Mouse (Mus musculus) heart, embryonic 14.5 days (tissue): Measurements from ENCODE around the gene St6galnac4. TPM values are rescaled to one million over a fixed set of nuclear protein-coding genes. Genes with fewer than 3 reads are reported as not detected.
A peak's percentile ranks its signal among the peaks of the same experiment; 100 is the strongest.

Experiments used
- ATAC-seq: fragments of 200-750 bp; cut with Nextera tagmentation; 2 replicates; pipeline ENCODE4 v1.8.0; 2017; ENCODE audit warnings: low read depth, moderate TSS enrichment; ENCODE audit not compliant: insufficient number of reproducible peaks, insufficient read depth, low FRiP score
- H3K27ac ChIP-seq, 2 experiments: fragments of 200-500 bp in 1 of 2; fragments of 300-500 bp in 1 of 2; sonication (generic) in 1 of 2; replicated peaks in 1 of 2; 2 replicates each; pipeline ENCODE4 v1.5.1; 2012 to 2014; ENCODE audit warnings: low read depth in 2 of 2, low read length in 2 of 2, control low read depth in 1 of 2, mild to moderate bottlenecking in 1 of 2, mixed read lengths in 1 of 2; ENCODE audit not compliant: control insufficient read depth in 1 of 2, insufficient read depth in 1 of 2
- H3K27me3 ChIP-seq: fragments of 300-500 bp; sonication (generic); 2 replicates; pipeline ENCODE4 v1.6.1; 2014; ENCODE audit warnings: mild to moderate bottlenecking, low read length, control low read depth; ENCODE audit not compliant: control insufficient read depth, insufficient read depth
- H3K36me3 ChIP-seq: fragments of 300-500 bp; sonication (generic); 2 replicates; pipeline ENCODE4 v1.6.1; 2014; ENCODE audit warnings: mild to moderate bottlenecking, control low read depth, low read length, mixed read lengths; ENCODE audit not compliant: control insufficient read depth, insufficient read depth
- H3K4me1 ChIP-seq, 2 experiments: fragments of 200-500 bp in 1 of 2; fragments of 300-500 bp in 1 of 2; sonication (generic) in 1 of 2; 2 replicates each; pipeline ENCODE4 v1.6.1; 2012 to 2014; ENCODE audit warnings: low read length in 2 of 2, control low read depth in 1 of 2, mixed read lengths in 1 of 2; ENCODE audit not compliant: control insufficient read depth in 2 of 2, insufficient read depth in 2 of 2
- H3K4me2 ChIP-seq: fragments of 300-500 bp; sonication (generic); 2 replicates; pipeline ENCODE4 v1.6.1; 2014; ENCODE audit warnings: mild to moderate bottlenecking, low read length
- H3K4me3 ChIP-seq, 2 experiments: fragments of 200-500 bp in 1 of 2; fragments of 300-500 bp in 1 of 2; sonication (generic) in 1 of 2; 2 replicates each; pipeline ENCODE4 v1.5.1; 2012 to 2014; ENCODE audit warnings: low read length in 2 of 2, mild to moderate bottlenecking in 2 of 2, control low read depth in 1 of 2, low read depth in 1 of 2, moderate library complexity in 1 of 2; ENCODE audit not compliant: control insufficient read depth in 1 of 2, insufficient read depth in 1 of 2
- H3K9ac ChIP-seq: fragments of 300-500 bp; sonication (generic); 2 replicates; pipeline ENCODE4 v1.6.1; 2014; ENCODE audit warnings: mild to moderate bottlenecking, low read length
- H3K9me3 ChIP-seq: fragments of 300-500 bp; sonication (generic); 2 replicates; pipeline ENCODE4 v1.6.1; 2016; ENCODE audit warnings: low read length, control low read depth; ENCODE audit not compliant: control insufficient read depth
- WGBS: fragments of 180-500 bp; shearing (Covaris S2); extraction: QIAGEN DNeasy Blood & Tissue Kit; methylation state at CpG from one replicate; pipeline ENCODE4 v1.1.7; 2014; 5-methylcytosine and 5-hydroxymethylcytosine counted together
- polyA plus RNA-seq: library from polyadenylated mRNA; unstranded; fragments of >200 nt; fragmentation: Nextera tagmentation; extraction: Ambion mirVana; gene quantifications from 2 replicates; pipeline ENCODE4 v1.2.1, GENCODE M21; 2014

The St6galnac4 gene
- polyA plus RNA-seq, 1 experiment from 2014 or later, result 35.7 TPM

DNA sequence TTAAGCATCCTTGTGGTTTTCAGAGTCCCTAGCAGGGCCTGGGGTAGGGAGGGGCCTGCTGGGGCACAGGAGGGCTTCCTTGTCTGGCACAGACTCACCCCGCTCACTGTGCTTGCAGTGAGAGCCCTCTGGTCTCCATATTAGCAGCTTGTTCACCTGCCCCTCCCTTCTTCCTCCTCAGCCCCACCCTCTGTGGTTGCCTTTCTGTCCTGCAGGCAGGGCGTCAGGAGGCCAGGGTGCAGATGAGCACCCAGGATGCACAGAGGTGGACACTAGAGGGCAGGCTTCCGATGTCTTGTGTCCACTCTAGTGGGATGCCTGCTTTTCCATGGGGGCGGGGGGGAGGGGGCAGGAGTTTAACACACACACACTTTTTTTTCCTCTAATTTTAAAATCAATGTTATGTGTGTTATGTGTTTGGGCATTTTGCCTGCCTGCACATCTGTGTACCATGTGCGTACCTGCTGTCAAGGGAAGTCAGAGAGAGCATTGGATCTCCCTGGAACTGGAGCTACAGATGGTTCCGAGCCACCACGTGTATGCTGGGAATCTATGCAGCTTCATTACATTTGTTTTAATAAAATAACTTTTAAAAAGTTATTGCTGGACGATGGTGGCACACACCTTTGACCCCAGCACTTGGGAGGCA is 14.6 kb downstream of the St6galnac4 start:
- Histone ChIP-seq H3K4me2 (no peak overlapping the region), H3K9me3 (no peaks in the 10 kb centered on the region), H3K9ac (no peak overlapping the region), H3K4me1 (peaks cover 0 to 14% of the 10 kb centered on the region in 2 experiments; a peak in 2 of 4 replicates), H3K4me3 (no peak overlapping the region), H3K27ac (no peak overlapping the region), H3K36me3 (peaks cover 26% of the 10 kb centered on the region), H3K27me3 (no peaks in the 10 kb centered on the region)
- WGBS, result 36% methylated on average over 8 of the region's 8 CpGs
- no peak for ATAC-seq

DNA sequence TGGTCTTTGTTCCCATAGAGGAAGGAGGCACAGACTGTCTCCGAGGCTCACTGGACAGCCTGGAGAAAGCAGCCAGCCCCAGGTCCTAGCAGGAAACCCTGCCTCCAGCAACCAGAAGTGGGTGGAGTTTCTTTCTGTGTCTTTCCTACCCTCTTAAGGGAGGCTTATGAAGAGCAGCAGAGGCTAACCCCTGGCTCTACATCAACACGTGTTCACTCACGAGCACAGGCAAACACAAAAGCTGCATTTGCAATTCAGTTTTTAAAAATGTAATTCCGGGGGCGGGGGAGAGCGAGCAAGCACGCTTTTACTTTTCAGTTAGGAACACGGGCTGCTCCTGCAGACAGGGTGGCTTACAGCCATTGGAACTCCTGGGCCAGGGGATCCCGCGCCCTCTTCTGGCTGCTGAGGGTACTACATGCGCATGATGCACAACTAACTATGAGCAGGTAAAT is 15.7 kb downstream of the St6galnac4 start:
- 1% methylated on average over 11 of the region's 11 CpGs for WGBS
- Histone ChIP-seq H3K4me3 (peak overlapping the region; percentile 15 to 44), H3K27ac (peak overlapping the region; percentile 46 to 61), H3K9ac (peak overlapping the region; percentile 16), H3K9me3 (no peaks in the 10 kb centered on the region), H3K27me3 (no peaks in the 10 kb centered on the region), H3K4me2 (peak overlapping the region; percentile 56), H3K4me1 (peaks cover 2 to 18% of the 10 kb centered on the region in 2 experiments; a peak in 2 of 4 replicates), H3K36me3 (peaks cover 16% of the 10 kb centered on the region)
- no peak for ATAC-seq

DNA sequence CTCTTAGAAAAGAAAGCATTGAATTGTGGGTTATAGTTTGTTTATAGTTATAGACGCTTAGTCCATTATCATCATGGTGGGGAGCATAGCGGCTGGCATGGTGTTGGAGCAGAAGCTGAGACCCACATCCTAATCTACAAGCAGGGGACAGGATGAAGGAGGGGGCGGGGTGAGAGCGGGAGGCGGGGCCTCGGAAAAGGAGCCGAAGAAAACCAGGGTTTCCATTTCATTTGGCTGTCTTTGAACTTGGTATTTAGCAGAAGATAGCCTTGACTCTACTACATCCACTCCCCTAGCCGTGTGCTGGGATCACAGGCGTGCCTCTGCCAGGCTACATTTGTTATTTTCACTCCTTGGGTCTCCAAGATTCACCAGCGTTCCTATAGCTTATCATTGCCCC is 17.7 kb downstream of the St6galnac4 start:
- 28% methylated on average over 10 of the region's 10 CpGs for WGBS

DNA sequence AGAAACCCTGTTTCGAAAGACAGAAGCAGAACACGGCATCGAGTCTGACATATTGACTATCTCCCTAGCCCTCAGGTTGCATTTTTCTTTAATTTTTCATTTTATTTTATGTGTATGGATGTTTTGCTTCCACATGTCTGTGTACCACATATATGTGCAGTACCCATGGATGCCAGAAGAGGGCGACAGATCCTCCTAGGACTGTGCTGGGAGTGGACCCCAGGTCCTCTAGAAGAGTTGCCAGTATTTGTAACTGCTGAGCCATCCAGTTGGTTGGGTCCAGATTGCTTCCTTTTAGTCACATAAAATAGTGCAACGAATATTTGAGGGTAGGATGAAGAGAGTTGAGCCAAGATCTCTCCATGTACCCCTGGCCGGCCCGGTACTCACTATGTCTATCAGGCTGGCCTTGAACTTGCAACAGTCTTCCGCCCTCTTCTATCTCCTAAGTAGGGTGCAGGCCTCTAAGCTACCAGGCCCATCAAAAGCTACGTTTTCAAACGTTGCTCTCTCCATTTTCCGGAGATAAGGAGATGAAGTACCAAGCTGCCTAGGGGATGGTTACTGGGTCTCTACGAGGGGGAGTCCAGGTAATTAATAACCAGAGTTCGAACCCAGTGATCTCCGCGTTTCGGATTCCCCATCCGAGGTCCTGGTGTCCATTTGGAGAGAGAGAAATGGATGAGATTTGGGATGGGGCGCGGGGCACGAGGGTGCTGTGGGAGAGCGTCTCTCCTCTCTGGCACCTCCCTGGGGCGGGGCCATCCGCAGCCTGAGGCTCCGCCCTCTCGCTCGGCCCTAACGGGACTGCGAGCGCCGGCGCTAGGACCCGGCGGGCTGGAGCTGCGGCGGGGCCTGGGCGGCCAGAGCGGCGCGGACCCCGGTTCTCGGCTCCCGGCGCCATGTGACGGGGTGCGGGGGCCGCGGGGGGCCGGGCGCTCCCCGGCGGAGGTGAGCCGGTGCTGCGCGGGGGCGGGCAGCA is 19.6 kb downstream of the St6galnac4 start:
- Histone ChIP-seq H3K27ac (peak overlapping the region in 1 of 2 experiments; percentile 91; a peak in 2 of 4 replicates), H3K9me3 (no peaks in the 10 kb centered on the region), H3K4me3 (peak overlapping the region; percentile 74 to 80), H3K4me2 (peak overlapping the region; percentile 80), H3K36me3 (no peaks in the 10 kb centered on the region), H3K9ac (peak overlapping the region; percentile 86), H3K4me1 (peaks cover 25 to 49% of the 10 kb centered on the region in 2 experiments), H3K27me3 (no peaks in the 10 kb centered on the region)
- 11% methylated on average over 48 of the region's 55 CpGs for WGBS
- ATAC-seq, result peak; percentile 44

More for the DNA sequence above, 17.7 kb downstream of the St6galnac4 start:
- Histone ChIP-seq H3K36me3 (0 out of 2 replicates have a peak, but pooled peaks cover 2% of the 10 kb centered on the region), H3K27ac (no peak overlapping the region), H3K4me1 (peaks cover 17 to 37% of the 10 kb centered on the region in 2 experiments), H3K27me3 (no peaks in the 10 kb centered on the region), H3K9me3 (no peaks in the 10 kb centered on the region), H3K4me2 (no peak overlapping the region), H3K4me3 (no peak overlapping the region), H3K9ac (no peak overlapping the region)
- no peak for ATAC-seq

DNA sequence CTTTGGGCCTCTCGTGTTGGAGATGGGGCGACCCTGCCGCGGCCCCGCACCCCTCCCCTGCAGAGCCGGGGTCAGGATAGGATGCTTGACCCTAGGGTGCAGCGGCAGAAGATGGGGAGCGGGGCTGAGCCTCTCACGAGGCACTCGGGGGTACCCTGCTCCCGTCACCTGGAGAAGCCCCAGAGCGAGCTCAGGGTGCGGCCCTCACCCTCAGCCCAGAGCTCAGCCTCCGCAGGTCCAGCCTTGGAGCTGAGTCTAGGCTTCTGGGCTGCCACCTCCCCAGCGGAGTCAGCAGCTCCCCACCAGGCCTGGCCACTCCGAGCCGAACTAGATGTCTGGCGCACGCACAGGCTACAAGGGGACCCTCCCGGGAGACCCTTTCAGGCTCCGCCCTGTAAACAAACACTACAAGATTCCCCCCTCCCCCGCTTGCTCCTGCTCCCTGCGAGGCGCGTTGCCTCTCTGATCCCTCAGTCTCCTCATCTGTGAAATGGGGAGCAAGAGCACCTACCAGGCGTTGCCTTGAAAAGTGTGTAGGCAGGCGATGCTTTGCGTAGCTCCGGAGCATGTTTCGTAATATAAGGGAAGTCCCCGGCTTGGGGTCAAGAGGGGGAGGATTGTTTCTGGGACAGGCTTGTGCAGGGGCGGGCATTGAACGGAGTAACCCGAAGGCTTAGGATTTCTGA is 20.5 kb downstream of the St6galnac4 start:
- Histone ChIP-seq H3K27me3 (no peaks in the 10 kb centered on the region), H3K4me1 (peaks cover 25 to 41% of the 10 kb centered on the region in 2 experiments), H3K4me2 (peak overlapping the region; percentile 80), H3K27ac (peak overlapping the region; percentile 25 to 91; a peak in 3 of 4 replicates), H3K4me3 (peak overlapping the region; percentile 74 to 80), H3K36me3 (peaks cover 4% of the 10 kb centered on the region), H3K9me3 (no peaks in the 10 kb centered on the region), H3K9ac (peak overlapping the region; percentile 86)
- WGBS, result 3% methylated on average over 34 of the region's 34 CpGs
- no peak for ATAC-seq

DNA sequence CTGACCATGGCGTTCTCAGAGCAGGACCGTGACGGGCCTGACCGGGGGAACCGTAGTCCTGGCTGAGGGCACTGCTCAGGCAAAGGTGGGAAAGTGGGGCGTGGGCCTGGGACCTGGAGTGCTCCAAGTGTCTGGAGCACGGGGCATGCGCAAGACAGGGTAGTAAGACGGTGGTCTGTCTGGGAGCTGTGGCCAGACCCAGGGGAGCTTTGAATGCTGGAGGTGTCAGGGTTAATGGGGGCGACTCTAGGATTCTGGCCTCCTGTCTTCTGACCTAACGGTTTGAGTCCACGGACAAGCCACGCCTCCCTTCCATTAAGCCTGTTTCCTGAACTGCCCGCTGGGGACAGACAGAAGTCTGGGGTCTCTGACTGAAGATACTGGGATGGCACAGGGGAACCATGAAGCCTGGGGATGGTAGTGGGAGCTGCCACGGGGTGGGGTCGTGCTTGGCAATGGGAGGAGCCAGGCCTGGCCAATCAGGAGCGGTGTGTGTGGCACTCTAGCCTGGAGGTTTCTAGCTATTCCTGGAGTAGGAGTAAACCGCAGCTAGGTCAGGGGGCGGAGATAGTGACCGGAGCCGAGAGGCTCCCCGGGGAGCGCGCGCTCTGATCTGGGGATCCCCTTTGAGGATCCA is 21.4 kb downstream of the St6galnac4 start:
- ATAC-seq, result peak; percentile 79
- H3K9me3 ChIP-seq, result no peaks in the 10 kb centered on the region
- peak overlapping the region; percentile 80 for H3K9ac ChIP-seq
- no peaks in the 10 kb centered on the region for H3K27me3 ChIP-seq
- H3K4me2 ChIP-seq, result peak overlapping the region; percentile 80
- peak overlapping the region; percentile 88 to 91 for H3K27ac ChIP-seq
- H3K36me3 ChIP-seq, result peaks cover 11% of the 10 kb centered on the region
- H3K4me1 ChIP-seq, result peaks cover 25 to 40% of the 10 kb centered on the region in 2 experiments
- H3K4me3 ChIP-seq, result peak overlapping the region; percentile 74 to 80
- WGBS, result 3% methylated on average over 25 of the region's 25 CpGs
